Mouse (Mus musculus): Measurements from ENCODE around the gene Pzp.

The Pzp gene

DNA sequence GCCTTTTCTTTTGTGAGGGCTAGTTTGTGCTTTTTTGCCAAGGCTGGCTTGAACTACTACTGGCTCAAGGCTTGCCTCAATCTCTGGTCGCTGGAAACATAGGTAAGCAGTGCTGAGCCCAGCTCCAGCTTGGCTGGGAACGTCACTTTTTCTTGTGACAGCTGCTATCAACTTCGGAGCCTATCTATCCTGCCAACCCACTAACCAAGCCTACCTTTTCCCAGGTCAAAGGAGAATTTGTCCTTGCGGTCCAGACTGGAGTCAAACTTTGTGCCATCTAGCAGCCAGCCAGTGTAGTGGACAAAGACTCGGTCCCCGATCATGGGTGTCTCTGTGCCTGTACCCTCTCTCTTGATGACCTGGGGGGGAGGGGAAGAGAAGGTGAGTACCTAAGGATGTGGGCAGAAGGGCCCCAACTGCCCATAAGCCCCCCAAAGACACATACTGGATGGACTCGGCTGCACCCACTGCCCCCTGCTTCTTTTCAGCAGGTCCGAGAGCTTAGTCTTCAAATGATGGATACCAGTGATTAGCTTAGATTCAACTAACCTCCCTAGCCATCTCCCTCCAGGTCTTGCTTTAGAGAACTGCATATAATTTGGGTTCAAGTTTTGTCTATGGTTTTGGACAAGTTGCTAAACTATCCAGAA is 90.0 kb downstream of the Pzp start:
- DNase-seq (ENCODE audit: low spot score in 2 of 2) = no peak

DNA sequence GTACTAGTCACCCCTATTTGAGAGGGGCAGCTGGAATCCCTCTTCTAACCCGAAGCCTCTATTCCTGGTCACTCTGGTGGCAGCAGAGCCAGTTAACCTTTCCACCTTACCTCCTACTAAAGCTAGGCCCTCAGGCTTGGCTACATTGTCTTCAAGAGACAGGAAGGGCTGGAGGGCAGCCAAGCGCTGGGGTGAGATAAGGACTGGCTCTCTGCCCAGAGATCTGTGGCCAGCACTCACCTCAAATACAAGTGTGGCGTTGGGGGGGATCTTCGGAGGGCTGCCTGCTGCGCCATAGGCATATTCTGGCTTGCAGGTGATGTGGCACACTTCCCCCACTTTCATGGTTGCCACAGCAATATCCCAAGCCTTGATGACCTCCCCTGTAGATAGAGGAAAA is 91.0 kb downstream of the Pzp start:
- DNase-seq (ENCODE audit: low spot score in 2 of 2) = peak; percentile 56 to 59

Measured in urinary bladder, adult 18-20 months (tissue).